Mouse (Mus musculus) adrenal gland, postnatal 36 days (tissue): ENCODE data around the gene Elmo2. TPM values are rescaled to one million over a fixed set of nuclear protein-coding genes. Genes with fewer than 3 reads are reported as not detected.

ENCODE experiments used
- DNase-seq, 2 experiments: peaks; one replicate each; pipeline ENCODE4 v3.0.0; 2021; ENCODE audit warnings: mixed read lengths in 1 of 2
- total RNA-seq, 2 experiments: library from RNA; stranded (reverse); gene quantifications; 2 replicates each; pipeline ENCODE4 v1.2.3; 2021

Elmo2 gene
- total RNA-seq, 2 experiments from 2014 or later: 25.8 to 27.9 TPM

- DNase-seq: no peak
These were observed 2.4 kb downstream of the Elmo2 start for GRCm38 (mm10) chr2:165323928-165324327.

DNA sequence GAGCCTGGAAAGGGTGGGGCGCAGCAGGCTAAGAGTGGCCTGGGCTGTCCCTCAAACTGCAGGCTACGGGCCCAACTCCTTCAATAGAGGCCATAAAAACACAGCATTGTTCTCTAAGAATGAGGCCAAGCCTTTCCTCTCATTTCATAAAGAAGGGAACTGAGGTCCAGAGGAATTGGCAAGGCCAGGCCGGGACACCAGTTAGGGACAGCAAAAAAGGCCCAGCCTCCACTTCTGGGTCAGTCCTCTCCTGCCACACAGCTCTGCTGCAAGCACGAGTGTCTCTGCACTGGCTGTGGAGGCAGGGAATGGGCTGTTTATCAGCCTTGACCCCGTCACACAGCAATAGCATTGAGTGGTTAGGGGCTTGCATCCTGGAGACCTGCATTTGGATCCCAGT is 2.8 kb downstream of the Elmo2 start:
- DNase-seq: no peak

DNA sequence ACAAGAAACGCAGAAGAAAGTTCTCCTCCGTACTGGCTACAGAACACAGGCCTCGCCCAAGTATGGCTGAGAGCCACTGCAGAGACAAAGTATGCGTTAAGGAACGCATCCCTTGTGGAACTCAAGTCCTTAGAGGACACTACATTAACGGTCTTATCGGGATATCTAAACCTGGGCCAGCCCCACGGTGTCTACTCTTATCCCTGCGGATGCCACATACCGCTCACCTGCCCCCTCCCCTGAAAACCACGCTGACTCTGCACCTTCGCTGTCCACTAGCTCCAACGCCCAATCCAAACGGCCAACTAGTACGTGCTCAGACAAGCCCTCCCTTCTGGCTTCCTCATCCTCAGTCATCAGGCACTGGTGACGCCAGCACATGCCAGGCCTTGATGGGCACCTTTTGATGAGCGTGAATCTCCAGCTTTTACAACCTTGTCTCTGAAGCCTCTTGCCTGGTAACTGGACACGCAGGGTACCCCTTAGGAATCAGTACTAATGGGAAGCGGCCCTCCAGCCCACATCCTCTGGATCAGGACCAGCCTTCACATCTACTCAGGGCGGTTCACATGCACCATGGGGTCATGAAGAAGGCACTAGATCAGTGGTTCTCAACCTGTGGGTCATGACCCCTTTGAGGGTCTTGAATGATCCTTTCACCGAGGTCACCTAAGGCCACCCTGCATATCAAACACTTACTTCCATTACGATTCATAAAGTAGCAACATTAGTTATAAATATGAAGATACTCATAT is 4.1 kb downstream of the Elmo2 start:
- no peak for DNase-seq

DNA sequence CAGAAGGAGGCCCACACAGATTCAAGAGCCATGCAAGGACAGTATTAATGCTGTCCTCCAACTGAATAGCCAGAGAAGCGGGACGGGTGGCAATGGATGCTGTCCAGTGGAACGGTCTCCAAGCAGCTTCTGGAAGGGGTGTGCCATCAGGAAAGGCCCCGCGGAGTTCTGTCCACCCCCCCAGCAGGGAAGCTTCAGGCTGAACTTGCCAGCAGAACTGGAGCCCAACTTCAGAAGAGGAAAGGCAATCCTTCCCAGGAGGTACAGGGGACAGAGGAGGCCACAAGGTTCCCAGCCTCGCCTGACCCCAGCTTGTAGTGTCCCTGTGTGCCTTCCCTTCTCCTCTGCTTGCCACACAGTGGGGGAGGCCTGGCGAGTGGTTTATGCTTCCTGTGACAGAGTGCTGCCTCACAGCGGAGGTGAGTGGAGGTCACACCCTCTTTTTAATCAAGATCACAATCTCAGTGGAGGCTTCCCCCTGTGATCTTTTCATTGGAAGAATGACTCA is 4.8 kb downstream of the Elmo2 start:
- DNase-seq: peak in 1 of 2 experiments; percentile 36

- peak; percentile 21 to 41 for DNase-seq
These were observed 5.6 kb downstream of the Elmo2 start for GRCm38 (mm10) chr2:165320531-165321150.

GRCm38 (mm10) chr2:165319503-165319902 is 6.8 kb downstream of the Elmo2 start:
- no peak for DNase-seq

DNA sequence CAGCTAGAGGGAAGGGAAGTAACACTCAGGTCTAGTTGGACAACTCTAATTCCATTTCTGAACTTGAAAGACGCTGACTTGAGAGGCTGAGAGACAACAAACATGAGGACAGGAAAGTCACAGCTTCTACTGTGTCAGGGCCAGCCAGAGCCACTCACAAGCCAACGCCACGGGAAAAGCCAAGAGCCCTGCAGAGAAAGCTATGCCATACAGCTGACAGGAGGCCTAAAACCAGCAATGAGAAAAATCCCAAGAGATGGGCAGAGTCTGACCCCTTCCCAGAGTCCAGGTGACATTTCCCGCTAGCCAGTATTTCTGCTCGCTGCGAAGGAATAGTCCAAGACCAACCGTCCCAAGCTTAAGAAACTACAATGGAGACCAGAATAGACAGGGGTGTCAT is 7.3 kb downstream of the Elmo2 start:
- no peak for DNase-seq

- DNase-seq: no peak
These were observed 8.5 kb downstream of the Elmo2 start for GRCm38 (mm10) chr2:165317621-165318263.

DNA sequence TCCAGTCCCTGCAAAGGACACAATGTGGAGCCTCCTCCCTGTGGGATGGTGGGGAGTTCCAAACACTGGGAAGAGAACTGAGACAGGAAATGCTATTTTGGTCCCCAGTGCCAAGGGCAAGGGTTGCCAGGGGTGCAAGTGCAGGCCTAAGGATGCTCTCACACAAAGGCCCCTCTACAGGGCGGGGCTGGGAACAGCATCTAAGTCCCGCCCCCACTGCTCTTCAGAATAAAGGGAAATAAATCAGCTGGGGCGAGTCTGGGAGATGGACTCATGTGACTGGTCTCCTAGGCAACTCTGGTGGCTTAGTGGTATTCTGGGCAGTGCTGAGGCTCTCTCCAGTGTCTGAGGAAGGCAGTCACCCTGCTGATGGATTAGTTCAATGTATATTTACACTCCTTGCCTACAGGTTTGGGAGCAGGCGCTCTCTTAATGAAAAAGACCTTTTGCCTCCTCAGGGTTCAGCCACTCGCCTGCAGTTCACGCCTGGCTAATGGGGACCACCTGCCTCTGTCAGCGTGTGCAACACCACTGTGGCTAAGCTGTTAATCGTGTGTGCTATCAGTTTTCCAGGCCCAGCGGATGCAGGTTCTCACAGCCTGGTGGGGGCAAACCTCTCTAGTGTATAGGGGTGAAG is 9.3 kb downstream of the Elmo2 start:
- DNase-seq: peak; percentile 55 to 70

DNA sequence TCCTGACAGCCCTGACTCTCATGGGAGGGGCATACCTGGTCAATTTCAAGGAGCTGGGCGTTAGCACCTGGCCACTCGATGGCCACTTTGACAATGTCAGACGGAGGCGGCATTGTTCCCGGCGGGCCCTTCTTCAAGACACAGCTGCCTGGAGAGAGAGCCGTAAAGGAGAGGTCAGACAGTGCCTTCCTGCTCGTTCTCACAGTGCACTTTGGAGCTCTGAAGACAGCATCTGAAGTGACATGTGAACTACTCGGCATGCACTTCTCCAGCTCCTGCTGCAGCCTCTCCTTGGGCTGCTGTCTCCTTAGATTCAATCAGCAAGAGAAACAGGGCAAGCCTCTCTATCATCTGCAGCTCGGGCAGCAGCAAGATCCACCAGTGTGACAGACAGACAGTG is 10.1 kb downstream of the Elmo2 start:
- no peak for DNase-seq

GRCm38 (mm10) chr2:165314197-165314596 is 12.1 kb downstream of the Elmo2 start:
- DNase-seq: no peak

DNA sequence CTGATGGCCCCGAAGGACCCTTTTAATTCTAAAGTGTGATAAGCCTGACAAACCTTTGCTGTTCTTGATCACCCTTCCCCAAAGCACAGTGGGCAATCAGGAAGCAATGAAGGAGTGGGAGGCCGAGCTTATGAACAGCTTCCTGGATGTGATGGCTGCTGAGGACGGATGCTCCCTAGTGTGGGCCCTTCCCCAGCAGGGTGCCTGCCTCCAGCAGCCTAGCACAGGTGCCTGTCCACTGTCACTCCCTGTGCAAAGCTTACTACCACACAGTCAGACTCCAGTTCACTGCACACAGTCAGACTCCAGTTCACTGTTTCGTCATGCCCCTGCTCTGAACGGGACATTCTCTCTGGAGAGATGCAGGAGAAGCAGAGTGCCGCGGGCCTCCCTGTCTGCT is 13.9 kb downstream of the Elmo2 start:
- DNase-seq: no peak

GRCm38 (mm10) chr2:165311577-165311976 is 14.7 kb downstream of the Elmo2 start:
- peak in 1 of 2 experiments; percentile 38 for DNase-seq

DNA sequence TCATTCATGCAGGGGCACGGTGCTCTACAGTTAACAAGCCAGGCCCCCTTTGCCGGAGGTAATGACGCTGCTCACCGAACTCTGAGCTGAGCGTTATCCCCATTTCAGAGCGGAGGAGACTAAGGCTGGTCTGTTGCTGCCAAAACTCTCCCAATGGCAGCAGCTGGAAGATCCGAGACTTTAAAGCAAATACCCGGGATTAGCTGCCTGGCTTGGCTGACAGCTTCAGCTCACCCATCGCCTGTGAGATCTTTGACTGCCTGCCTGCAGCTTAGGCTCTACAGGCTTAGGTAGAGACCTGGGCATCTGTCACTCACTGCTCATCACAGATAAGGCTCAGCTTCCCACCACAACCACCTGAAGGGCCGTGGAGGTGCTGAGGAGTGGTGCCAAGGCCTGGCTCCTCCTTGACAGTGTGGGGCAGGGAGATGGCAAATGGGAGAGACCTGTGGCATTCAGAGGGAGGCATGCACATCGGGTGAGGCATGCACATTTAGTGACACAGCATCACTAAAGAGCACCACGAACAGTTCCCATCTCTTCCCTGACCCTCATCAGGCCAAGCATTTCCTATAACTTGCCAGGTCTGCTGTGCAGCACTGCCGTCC is 15.4 kb downstream of the Elmo2 start:
- DNase-seq: no peak

DNA sequence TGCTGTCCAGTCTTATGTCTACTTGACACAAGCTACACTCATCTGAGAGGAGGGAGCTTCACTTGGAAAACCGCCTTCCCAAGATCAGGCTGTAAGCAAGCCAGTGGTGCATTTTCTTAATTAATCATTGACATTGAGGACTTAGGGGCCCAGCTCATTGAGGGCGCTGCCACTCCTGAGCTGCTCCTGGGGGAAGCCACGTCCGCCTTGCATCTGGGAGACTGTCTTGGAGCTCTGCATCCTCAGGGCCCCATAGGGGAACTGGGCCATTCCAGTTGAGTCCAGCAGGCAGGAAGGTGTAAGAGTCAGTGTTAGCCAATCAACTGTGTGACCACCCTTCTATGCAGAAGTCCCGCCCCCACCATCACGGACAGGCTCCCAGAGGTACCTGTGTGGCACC is 18.5 kb downstream of the Elmo2 start:
- DNase-seq: no peak

GRCm38 (mm10) chr2:165305438-165305837 is 20.8 kb downstream of the Elmo2 start:
- no peak for DNase-seq

DNA sequence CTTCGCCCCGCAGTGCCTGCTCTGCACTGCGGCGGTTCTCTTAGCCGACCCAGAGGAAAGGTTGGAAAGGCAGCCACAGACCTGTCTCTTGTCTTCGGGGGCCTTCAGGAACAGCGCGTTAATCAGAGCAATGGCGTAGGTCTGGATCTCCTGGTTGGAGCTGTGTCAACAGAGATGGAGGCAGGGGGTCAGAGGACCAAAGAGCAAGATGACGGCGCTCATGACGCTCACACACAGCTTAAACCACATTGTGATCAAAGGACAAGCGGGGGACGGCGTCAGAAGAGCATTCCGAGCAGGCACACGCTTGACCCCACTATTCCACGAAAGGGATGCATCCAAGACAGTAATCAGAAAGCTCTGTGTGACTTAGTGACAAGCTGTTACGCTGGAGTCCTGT is 21.5 kb downstream of the Elmo2 start:
- no peak for DNase-seq

DNA sequence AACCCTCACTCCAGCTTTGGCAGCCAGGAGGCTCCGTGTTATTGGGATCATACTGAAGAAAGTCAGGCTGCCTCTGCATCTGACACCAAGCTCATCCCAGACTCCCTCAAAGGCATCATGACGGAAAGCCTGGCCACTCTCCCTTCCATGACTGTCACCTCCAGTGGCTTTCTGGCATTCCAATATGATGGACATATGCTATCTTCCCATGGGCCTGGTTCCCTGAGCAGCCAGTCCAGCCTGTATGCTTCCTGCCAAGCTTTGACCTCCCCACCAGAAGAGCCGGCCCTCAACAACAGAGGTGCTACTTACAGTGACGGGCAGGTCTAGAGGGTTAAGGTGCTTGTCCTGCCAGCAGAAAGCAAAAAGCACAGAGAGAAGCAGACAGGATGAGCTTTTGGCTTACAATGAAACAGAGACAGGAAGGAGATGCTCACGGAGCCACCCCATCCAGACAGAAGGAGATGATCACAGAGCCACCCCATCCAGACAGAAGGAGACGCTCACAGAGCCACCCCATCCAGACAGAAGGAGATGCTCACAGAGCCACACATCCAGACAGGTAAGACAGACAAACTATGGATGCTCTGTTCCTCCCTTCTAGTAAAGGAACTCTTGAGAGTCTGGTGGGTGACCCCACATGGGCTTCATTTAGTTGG is 22.8 kb downstream of the Elmo2 start:
- DNase-seq: no peak

GRCm38 (mm10) chr2:165301409-165301808 is 24.9 kb downstream of the Elmo2 start:
- DNase-seq: no peak

DNA sequence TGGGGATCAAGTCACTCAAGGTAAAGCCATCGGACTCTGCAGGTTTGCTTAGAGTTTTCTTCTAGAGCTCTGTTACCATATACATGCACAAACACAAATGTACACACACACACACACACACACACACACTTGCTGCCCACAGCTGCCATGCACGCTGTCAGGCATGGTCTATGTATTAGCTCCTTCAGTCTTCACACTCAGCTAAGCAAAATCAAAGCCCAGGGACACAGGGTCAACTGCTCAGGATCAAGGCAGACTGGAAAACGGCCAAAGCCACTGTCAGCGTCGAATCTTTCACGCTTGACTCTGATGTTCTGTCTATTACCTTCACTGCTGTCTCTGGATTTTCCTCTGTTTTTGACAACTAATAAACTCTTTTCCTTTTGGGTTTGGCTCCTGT is 25.4 kb downstream of the Elmo2 start:
- no peak for DNase-seq

GRCm38 (mm10) chr2:165300424-165300823 is 25.9 kb downstream of the Elmo2 start:
- DNase-seq: no peak

GRCm38 (mm10) chr2:165297429-165297828 is 28.9 kb downstream of the Elmo2 start:
- DNase-seq: no peak
